Mouse (Mus musculus): Measurements from ENCODE around the gene Rbm39.

GRCm38 (mm10) chr2:156193066-156193862, 13.2 kb upstream of the Rbm39 start:
- TF ChIP-seq CTCF (conservative IDR thresholded peaks at IDR 0.05 in 1 of 2, IDR thresholded peaks at IDR 0.05 in 1 of 2; ENCODE audit: low read depth in 2 of 2, low read length in 2 of 2) (no peak), BHLHE40 (IDR thresholded peaks at IDR 0.05; ENCODE audit: low read depth, low read length) (no peak), CHD2 (IDR thresholded peaks at IDR 0.05; ENCODE audit: low read length) (no peak), POLR2A (IDR thresholded peaks at IDR 0.05; ENCODE audit: low read depth, low read length) (no peak), USF1 (IDR thresholded peaks at IDR 0.05; ENCODE audit: low read depth, low read length) (no peak), EP300 (IDR thresholded peaks at IDR 0.05; ENCODE audit: low read length) (no peak), ELF1 (IDR thresholded peaks at IDR 0.05; ENCODE audit: low read depth, low read length) (no peak), PAX5 (IDR thresholded peaks at IDR 0.05; ENCODE audit: low read length) (no peak)
